Mouse (Mus musculus) kidney, adult 2 months (tissue): ENCODE measurements around the gene Pde4c.

Experiments
- CTCF ChIP-seq: fragments of 200-500 bp; conservative IDR thresholded peaks from 2 replicates; pipeline ENCODE4 v1.5.1; 2011; ENCODE audit warnings: low read depth, mild to moderate bottlenecking, control low read depth, low read length, moderate library complexity, mixed read lengths; ENCODE audit not compliant: insufficient read depth, insufficient read length
- POLR2A ChIP-seq: fragments of 200-500 bp; IDR thresholded peaks from one replicate; pipeline ENCODE4 v1.6.1; 2011; ENCODE audit warnings: low read depth, low read length, control low read depth

GRCm38 (mm10) chr8:70768231-70768776 lies 44.8 kb downstream of the Pde4c start:
- TF ChIP-seq POLR2A (no peak), CTCF (no peak)
